Mouse (Mus musculus): ENCODE measurements around the gene Mettl8.

GRCm38 (mm10) chr2:71023986-71024385, 31.4 kb downstream of the Mettl8 start:
- TF ChIP-seq POLR2A (IDR thresholded peaks at IDR 0.05; ENCODE audit: insufficient read depth, low read length) (no peak), EP300 (IDR thresholded peaks at IDR 0.05; ENCODE audit: insufficient read depth, low read depth, low read length) (no peak)

Measured in ES-Bruce4 (cell line).